Mouse (Mus musculus): ENCODE data around the gene Rp9. TPM values are rescaled to one million over a fixed set of nuclear protein-coding genes. Genes with fewer than 3 reads are reported as not detected.

The Rp9 gene
- 22.5 TPM for polyA plus RNA-seq (2014; fragmentation: Illumina TruSeq; extraction: RNeasy Lipid Tissue Mini Kit (QIAGEN cat#74804); ENCODE audit: low read depth, low replicate concordance)

GRCm38 (mm10) chr9:22469643-22470042, at the start of gene Rp9:
Rp9 (minus strand) TSS chr9:22469743.

GRCm38 (mm10) chr9:22475424-22475868, 5.9 kb upstream of the Rp9 start, which contains the start of gene Bbs9:
Bbs9 (plus strand) TSS chr9:22475715.

GRCm38 (mm10) chr9:22453990-22454389, 15.6 kb downstream of the Rp9 start, which contains the start of gene Gm17545:
Gm17545 (plus strand) TSS chr9:22454290.

GRCm38 (mm10) chr9:22411002-22411857, 58.3 kb downstream of the Rp9 start, which contains the start of gene 9530077C05Rik:
9530077C05Rik (plus strand) TSS chr9:22411513.

GRCm38 (mm10) chr9:22389021-22389476, 80.5 kb downstream of the Rp9 start, which contains the start of gene Anln:
Anln (minus strand) TSS chr9:22389188.

Other genes starting within 250 kb of the Rp9 start
- 105 TPM for gene Zfp809, start 244.0 kb downstream of the Rp9 start, polyA plus RNA-seq (2014; fragmentation: Illumina TruSeq; extraction: RNeasy Lipid Tissue Mini Kit (QIAGEN cat#74804); ENCODE audit: low read depth, low replicate concordance)
- gene Zfp599, start 209.8 kb downstream of the Rp9 start, polyA plus RNA-seq (2014; fragmentation: Illumina TruSeq; extraction: RNeasy Lipid Tissue Mini Kit (QIAGEN cat#74804); ENCODE audit: low read depth, low replicate concordance) = 0.64 TPM
- 18.8 TPM for gene Zfp810, start 162.1 kb downstream of the Rp9 start, polyA plus RNA-seq (2014; fragmentation: Illumina TruSeq; extraction: RNeasy Lipid Tissue Mini Kit (QIAGEN cat#74804); ENCODE audit: low read depth, low replicate concordance)
- 11.0 TPM for gene Anln, start 80.6 kb downstream of the Rp9 start, polyA plus RNA-seq (2014; fragmentation: Illumina TruSeq; extraction: RNeasy Lipid Tissue Mini Kit (QIAGEN cat#74804); ENCODE audit: low read depth, low replicate concordance)
- gene 9530077C05Rik, start 58.2 kb downstream of the Rp9 start, polyA plus RNA-seq (2014; fragmentation: Illumina TruSeq; extraction: RNeasy Lipid Tissue Mini Kit (QIAGEN cat#74804); ENCODE audit: low read depth, low replicate concordance) = 4.0 TPM
- gene Gm17545, start 15.5 kb downstream of the Rp9 start, polyA plus RNA-seq (2014; fragmentation: Illumina TruSeq; extraction: RNeasy Lipid Tissue Mini Kit (QIAGEN cat#74804); ENCODE audit: low read depth, low replicate concordance) = not detected
- 23.8 TPM for gene Bbs9, start 6.0 kb upstream of the Rp9 start, polyA plus RNA-seq (2014; fragmentation: Illumina TruSeq; extraction: RNeasy Lipid Tissue Mini Kit (QIAGEN cat#74804); ENCODE audit: low read depth, low replicate concordance)